Mouse (Mus musculus) kidney, postnatal 25 days (tissue): Measurements from ENCODE around the gene Vmn1r85.

Experiments used
- DNase-seq, 2 experiments: peaks; one replicate each; pipeline ENCODE4 v3.0.0; 2021; ENCODE audit warnings: mixed read lengths in 2 of 2

The Vmn1r85 gene

GRCm38 (mm10) chr7:13037901-13038555, 56.9 kb downstream of the Vmn1r85 start, which contains the start of gene Ube2m:
Ube2m (minus strand) TSS chr7:13038275.
- peak; percentile 98 to 99 for DNase-seq

- no peak for DNase-seq
Observed at GRCm38 (mm10) chr7:13037366-13037765, 57.6 kb downstream of the Vmn1r85 start.

- no peak for DNase-seq
Observed at GRCm38 (mm10) chr7:13036806-13037205, 58.2 kb downstream of the Vmn1r85 start.

GRCm38 (mm10) chr7:13035211-13035855, 59.6 kb downstream of the Vmn1r85 start:
- peak in 1 of 2 experiments; percentile 46 for DNase-seq

GRCm38 (mm10) chr7:13034148-13034977, 60.6 kb downstream of the Vmn1r85 start, which contains the start of gene Chmp2a:
Chmp2a (minus strand) TSS chr7:13034807.
- peak; percentile 98 to 99 for DNase-seq

GRCm38 (mm10) chr7:13033451-13034147, 61.4 kb downstream of the Vmn1r85 start:
- peak in 1 of 2 experiments; percentile 32 for DNase-seq
